Mouse (Mus musculus) subcutaneous adipose tissue, adult 2 months (tissue): ENCODE measurements around the gene Gm14781. TPM values are rescaled to one million over a fixed set of nuclear protein-coding genes. Genes with fewer than 3 reads are reported as not detected.

Experiments
- polyA plus RNA-seq: library from polyadenylated mRNA; depleted of rRNA; stranded (reverse); fragments of >200 nt; gene quantifications from 2 replicates; pipeline ENCODE4 v1.2.3, GENCODE M21; 2012; ENCODE audit warnings: low replicate concordance; rRNA removed

Gm14781 gene
- polyA plus RNA-seq: not detected in 2 replicates

GRCm38 (mm10) chrX:91631894-91632293 lies at the start of gene Gm14781:
Gene Gm14781 (plus strand): TSS chrX:91632194.

Other genes starting within 250 kb of the Gm14781 start
- not detected in 2 replicates for gene Gm5072, start 239.7 kb upstream of the Gm14781 start, polyA plus RNA-seq
- gene Gm8914, start 152.1 kb upstream of the Gm14781 start, polyA plus RNA-seq: not detected in 2 replicates
- gene 1700084M14Rik, start 56.3 kb upstream of the Gm14781 start, polyA plus RNA-seq: not detected in 2 replicates
- gene Mageb5, start 150.8 kb downstream of the Gm14781 start, polyA plus RNA-seq: not detected in 2 replicates